Mouse (Mus musculus) E14TG2a.4 (cell line): Measurements from ENCODE around the gene Pemt.

Experiments used
- CTCF ChIP-seq: conservative IDR thresholded peaks from 2 replicates; pipeline ENCODE4 v1.5.1; 2014; ENCODE audit warnings: low read length
- NANOG ChIP-seq: IDR thresholded peaks from 2 replicates; pipeline ENCODE4 v1.6.1; 2014; ENCODE audit warnings: borderline replicate concordance, low read length, mixed read lengths

DNA sequence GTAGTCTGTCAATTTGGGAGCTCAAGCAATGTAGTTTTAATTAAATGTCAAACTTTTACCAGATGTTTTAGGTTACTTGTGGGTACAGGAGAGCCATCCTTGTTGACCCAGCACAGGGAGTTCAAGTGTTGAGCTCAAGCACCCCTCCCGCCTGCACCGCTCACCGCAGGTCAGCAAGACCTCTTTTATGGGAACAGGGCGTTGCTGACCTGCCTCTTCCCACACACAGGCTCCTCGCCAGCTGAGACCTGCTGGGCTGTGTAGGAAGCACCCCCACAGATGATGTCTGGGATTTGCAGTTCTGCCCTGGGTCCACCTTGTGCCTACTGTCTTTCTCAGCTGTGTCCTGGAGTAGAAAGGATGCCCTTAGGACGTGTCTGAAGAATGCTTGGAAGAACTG is 89.5 kb downstream of the Pemt start:
- TF ChIP-seq CTCF (no peak), NANOG (no peak)
